Mouse (Mus musculus) lung, embryonic 14.5 days (tissue): ENCODE results near the gene Ahdc1. TPM values are rescaled to one million over a fixed set of nuclear protein-coding genes. Genes with fewer than 3 reads are reported as not detected.

Source experiments
- ATAC-seq: fragments of 200-750 bp; cut with Nextera tagmentation; 2 replicates; pipeline ENCODE4 v1.8.0; 2017; ENCODE audit warnings: mild to moderate bottlenecking, moderate TSS enrichment, moderate library complexity; ENCODE audit not compliant: insufficient read depth
- DNase-seq: peaks from one replicate; pipeline ENCODE4 v3.0.0-alpha.2; 2015
- H3K27ac ChIP-seq: fragments of 300-500 bp; sonication (generic); 2 replicates; pipeline ENCODE4 v1.5.1; 2014; ENCODE audit warnings: low read depth, mild to moderate bottlenecking, moderate library complexity
- H3K27me3 ChIP-seq: fragments of 300-500 bp; sonication (generic); 2 replicates; pipeline ENCODE4 v1.6.1; 2014; ENCODE audit warnings: low read length, control low read depth; ENCODE audit not compliant: insufficient read depth
- H3K36me3 ChIP-seq: fragments of 300-500 bp; sonication (generic); 2 replicates; pipeline ENCODE4 v1.6.1; 2014; ENCODE audit warnings: control low read depth; ENCODE audit not compliant: insufficient read depth
- H3K4me1 ChIP-seq: fragments of 300-500 bp; sonication (generic); 2 replicates; pipeline ENCODE4 v1.6.1; 2014; ENCODE audit warnings: antibody characterized with exemption, control low read depth; ENCODE audit not compliant: insufficient read depth
- H3K4me2 ChIP-seq: fragments of 300-500 bp; sonication (generic); 2 replicates; pipeline ENCODE4 v1.6.1; 2014; ENCODE audit warnings: mild to moderate bottlenecking
- H3K4me3 ChIP-seq: fragments of 300-500 bp; sonication (generic); 2 replicates; pipeline ENCODE4 v1.5.1; 2014; ENCODE audit warnings: low read depth, low read length
- H3K9ac ChIP-seq: fragments of 300-500 bp; sonication (generic); 2 replicates; pipeline ENCODE4 v1.6.1; 2014
- H3K9me3 ChIP-seq: fragments of 300-500 bp; sonication (generic); 2 replicates; pipeline ENCODE4 v1.6.1; 2016; ENCODE audit warnings: low read depth, low read length, control low read depth
- CTCF ChIP-seq: IDR thresholded peaks from 2 replicates; pipeline ENCODE4 v1.5.1; 2016; ENCODE audit warnings: antibody characterized with exemption, low read depth
- WGBS: fragments of 180-500 bp; shearing (Covaris S2); extraction: QIAGEN DNeasy Blood & Tissue Kit; methylation state at CpG from one replicate; pipeline ENCODE4 v1.1.7; 2014; 5-methylcytosine and 5-hydroxymethylcytosine counted together
- polyA plus RNA-seq: library from polyadenylated mRNA; unstranded; fragments of >200 nt; fragmentation: Nextera tagmentation; extraction: Ambion mirVana; gene quantifications from 2 replicates; pipeline ENCODE4 v1.2.1, GENCODE M21; 2014

Gene Ahdc1
- polyA plus RNA-seq, 1 experiment from 2014 or later, result 10.5 TPM

GRCm38 (mm10) chr4:132976729-132977128 lies 34.3 kb upstream of the Ahdc1 start:
- Histone ChIP-seq H3K9me3 (no peaks in the 10 kb centered on the region), H3K4me2 (no peak overlapping the region), H3K27ac (no peak overlapping the region), H3K36me3 (no peaks in the 10 kb centered on the region), H3K9ac (no peak overlapping the region), H3K4me3 (no peak overlapping the region), H3K4me1 (peaks cover 15% of the 10 kb centered on the region), H3K27me3 (peaks cover 17% of the 10 kb centered on the region; the same call in 1 of the 2 replicates)
- DNase-seq (no peak), ATAC-seq (no peak)
- 61% methylated on average over 6 of the region's 6 CpGs for WGBS
- TF ChIP-seq CTCF, result no peak

DNA sequence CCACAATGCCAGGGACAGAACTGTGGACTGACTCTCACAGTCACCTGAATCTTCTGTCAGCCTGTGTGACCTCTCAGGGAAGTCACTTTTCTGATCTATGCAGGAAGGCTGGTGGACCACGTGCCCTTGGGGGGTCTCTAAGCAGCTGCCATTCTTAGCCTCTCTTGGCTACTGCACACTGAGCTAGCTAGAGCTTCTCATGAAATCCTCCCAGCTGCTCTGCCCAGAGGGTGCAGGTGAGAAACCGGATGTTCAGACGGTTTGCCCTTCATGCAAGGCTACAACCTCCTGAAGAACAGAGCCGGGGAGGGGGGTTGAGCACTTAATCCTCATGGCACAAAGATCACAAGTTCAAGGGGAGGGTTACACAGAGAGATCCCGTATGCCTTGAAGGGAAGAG lies 33.5 kb upstream of the Ahdc1 start:
- WGBS, result 40% methylated on average over 5 of the region's 5 CpGs
- no peak for TF ChIP-seq CTCF
- H3K4me3 ChIP-seq, result no peak overlapping the region
- H3K36me3 ChIP-seq, result no peaks in the 10 kb centered on the region
- ATAC-seq (no peak), DNase-seq (no peak)
- H3K4me1 ChIP-seq, result peaks cover 12% of the 10 kb centered on the region
- H3K9me3 ChIP-seq, result no peaks in the 10 kb centered on the region
- peaks cover 17% of the 10 kb centered on the region; the same call in 1 of the 2 replicates for H3K27me3 ChIP-seq
- H3K9ac ChIP-seq, result no peak overlapping the region
- no peak overlapping the region for H3K4me2 ChIP-seq
- no peak overlapping the region for H3K27ac ChIP-seq

DNA sequence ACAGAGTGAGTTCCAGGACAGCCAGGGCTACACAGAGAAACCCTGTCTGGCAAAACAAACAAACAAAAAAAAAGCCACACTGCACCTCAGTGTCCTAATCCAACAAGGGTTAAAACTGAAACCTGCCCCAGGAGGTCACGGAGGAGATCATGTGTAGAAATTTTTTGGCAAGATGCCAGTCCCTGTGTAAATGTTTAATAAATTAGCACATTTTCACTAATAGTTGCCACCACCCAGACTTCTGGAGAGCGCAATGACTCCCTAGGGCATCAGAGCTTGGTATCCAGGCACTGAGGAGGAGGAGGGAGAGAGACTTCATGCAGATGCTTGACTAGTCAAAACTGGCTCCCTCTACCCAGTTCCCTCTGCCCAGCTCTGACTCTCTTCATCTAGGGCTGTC lies 31.9 kb upstream of the Ahdc1 start:
- Histone ChIP-seq H3K4me1 (peaks cover 13% of the 10 kb centered on the region), H3K27ac (no peak overlapping the region), H3K9me3 (no peaks in the 10 kb centered on the region), H3K4me2 (no peak overlapping the region), H3K36me3 (no peaks in the 10 kb centered on the region), H3K9ac (no peak overlapping the region), H3K4me3 (no peak overlapping the region), H3K27me3 (peaks cover 8% of the 10 kb centered on the region; the same call in 1 of the 2 replicates)
- 35% methylated on average over 2 of the region's 2 CpGs for WGBS
- ATAC-seq (no peak), DNase-seq (peak; percentile 51)
- no peak for TF ChIP-seq CTCF

DNA sequence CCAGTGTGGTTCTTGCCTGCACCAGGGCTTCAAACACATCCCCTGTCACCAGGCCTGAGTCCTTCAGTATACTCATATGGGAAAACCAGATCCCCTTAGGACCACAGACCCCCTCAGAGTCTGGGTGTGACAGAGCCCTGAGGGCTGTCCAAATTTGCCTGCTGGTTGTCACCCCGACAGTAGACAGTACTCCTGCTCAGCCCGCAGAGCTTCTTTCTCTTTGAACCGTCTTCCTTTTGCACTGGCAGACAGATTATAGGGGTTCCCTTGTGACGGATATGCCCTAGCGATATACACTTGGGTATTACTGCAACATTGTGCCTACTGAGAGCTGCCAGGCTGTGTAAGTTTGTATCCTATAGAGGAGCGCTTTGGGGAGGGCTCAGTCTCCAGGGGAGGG lies 29.4 kb upstream of the Ahdc1 start:
- Histone ChIP-seq H3K4me2 (no peak overlapping the region), H3K27ac (no peak overlapping the region), H3K27me3 (no peaks in the 10 kb centered on the region), H3K4me3 (no peak overlapping the region), H3K4me1 (peaks cover 5% of the 10 kb centered on the region), H3K9me3 (no peaks in the 10 kb centered on the region), H3K36me3 (no peaks in the 10 kb centered on the region), H3K9ac (no peak overlapping the region)
- DNase-seq, result no peak
- no peak for ATAC-seq
- 75% methylated on average over 6 of the region's 6 CpGs for WGBS
- TF ChIP-seq CTCF, result no peak

GRCm38 (mm10) chr4:132982999-132983398 lies 28.1 kb upstream of the Ahdc1 start:
- DNase-seq, result no peak
- ATAC-seq, result no peak
- no peak for TF ChIP-seq CTCF
- Histone ChIP-seq H3K36me3 (no peaks in the 10 kb centered on the region), H3K9me3 (no peaks in the 10 kb centered on the region), H3K9ac (no peak overlapping the region), H3K4me3 (no peak overlapping the region), H3K4me1 (peaks cover 5% of the 10 kb centered on the region), H3K4me2 (no peak overlapping the region), H3K27ac (peak overlapping the region; percentile 3; the same call in 1 of the 2 replicates), H3K27me3 (no peaks in the 10 kb centered on the region)
- WGBS, result 55% methylated on average over 6 of the region's 6 CpGs

- ATAC-seq (peak; percentile 58; the same call in 1 of the 2 replicates), DNase-seq (peak; percentile 73)
- TF ChIP-seq CTCF, result no peak
- no peaks in the 10 kb centered on the region for H3K9me3 ChIP-seq
- peaks cover 5% of the 10 kb centered on the region for H3K4me1 ChIP-seq
- H3K9ac ChIP-seq, result no peak overlapping the region
- peak overlapping the region; percentile 78; the same call in 1 of the 2 replicates for H3K27ac ChIP-seq
- no peak overlapping the region for H3K4me2 ChIP-seq
- H3K27me3 ChIP-seq, result no peaks in the 10 kb centered on the region
- 42% methylated on average over 7 of the region's 7 CpGs for WGBS
- no peaks in the 10 kb centered on the region for H3K36me3 ChIP-seq
- H3K4me3 ChIP-seq, result no peak overlapping the region
Measured at GRCm38 (mm10) chr4:132983664-132984512, 27.2 kb upstream of the Ahdc1 start.

GRCm38 (mm10) chr4:132988581-132989355 lies 22.3 kb upstream of the Ahdc1 start:
- no peaks in the 10 kb centered on the region for H3K36me3 ChIP-seq
- DNase-seq, result no peak
- no peak overlapping the region for H3K4me2 ChIP-seq
- WGBS, result 87% methylated on average over 6 of the region's 6 CpGs
- no peaks in the 10 kb centered on the region for H3K9me3 ChIP-seq
- no peaks in the 10 kb centered on the region for H3K27me3 ChIP-seq
- no peak overlapping the region for H3K9ac ChIP-seq
- H3K4me1 ChIP-seq, result peaks cover 5% of the 10 kb centered on the region
- TF ChIP-seq CTCF, result no peak
- no peak overlapping the region for H3K27ac ChIP-seq
- ATAC-seq, result no peak
- H3K4me3 ChIP-seq, result no peak overlapping the region
